Mouse (Mus musculus): ENCODE measurements at regions not wholly inside any gene's neighbourhood (a gene's known extent, or its start where the extent isn't known, plus 50 kb on each side); places are given as distances from the start of the nearest gene placed in this dataset.

DNA sequence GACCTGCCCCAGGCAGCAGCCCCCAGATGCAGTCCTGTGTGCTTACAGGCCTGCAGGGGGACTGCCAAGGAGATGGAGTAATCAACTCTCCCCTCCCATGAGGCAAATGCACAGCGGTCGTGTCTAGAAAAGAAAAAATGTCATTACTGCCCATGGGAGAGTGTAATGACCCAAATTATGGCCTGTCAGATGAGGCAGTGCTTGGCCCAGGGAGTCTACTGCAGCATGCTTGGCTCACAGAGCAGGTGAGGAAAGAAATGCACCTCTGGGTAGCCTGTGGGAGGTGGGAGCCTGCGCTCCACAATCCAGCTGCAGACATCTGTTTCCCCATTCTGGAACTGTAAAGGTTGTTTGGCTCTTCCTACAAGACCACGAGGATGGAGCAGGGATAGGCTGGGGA lies 339.8 kb upstream of the Apob start:
- no peak for ATAC-seq (replicated peaks; ENCODE audit: low read depth, poor library complexity, severe bottlenecking)

DNA sequence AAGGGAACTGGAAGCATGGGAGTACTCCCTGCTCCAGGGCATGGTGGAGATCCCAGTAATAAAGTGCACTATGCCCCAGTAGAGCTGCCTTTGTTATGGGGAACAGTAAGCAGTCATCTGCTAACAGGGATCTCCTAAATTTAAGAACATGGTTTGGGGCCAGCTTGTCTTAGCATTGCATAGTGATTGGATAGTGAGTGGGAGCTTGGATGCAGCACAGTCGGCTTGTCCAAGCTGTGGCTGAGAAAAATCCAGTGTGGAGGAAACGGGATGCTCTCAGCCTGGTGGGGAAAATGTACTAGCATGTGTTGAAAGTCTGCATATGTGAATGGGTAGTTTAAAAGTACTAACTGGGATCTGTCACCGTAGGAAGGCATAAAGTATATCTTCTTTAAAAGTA lies 326.6 kb upstream of the Apob start:
- ATAC-seq (replicated peaks; ENCODE audit: low read depth, poor library complexity, severe bottlenecking), result no peak

DNA sequence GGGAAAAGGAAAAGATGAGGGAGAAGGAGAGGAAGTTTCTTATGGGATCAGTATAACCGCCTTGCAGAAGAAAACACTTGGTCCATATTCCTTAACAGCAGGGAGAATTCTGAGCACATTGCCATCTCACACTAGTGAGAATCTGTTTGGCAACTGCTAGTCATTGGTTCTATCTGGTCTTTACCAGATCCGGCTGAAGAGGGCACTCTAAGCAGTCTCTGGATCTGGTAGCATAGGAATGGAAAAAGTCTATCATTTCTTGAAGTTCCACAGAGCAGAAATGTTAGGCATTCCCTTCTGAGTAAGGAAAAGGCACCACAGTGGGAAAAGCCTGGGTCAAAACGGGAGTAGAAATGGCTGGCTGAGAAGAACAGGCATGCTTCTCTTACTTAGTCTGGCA lies 315.4 kb upstream of the Apob start:
- ATAC-seq (replicated peaks; ENCODE audit: low read depth, poor library complexity, severe bottlenecking), result no peak

DNA sequence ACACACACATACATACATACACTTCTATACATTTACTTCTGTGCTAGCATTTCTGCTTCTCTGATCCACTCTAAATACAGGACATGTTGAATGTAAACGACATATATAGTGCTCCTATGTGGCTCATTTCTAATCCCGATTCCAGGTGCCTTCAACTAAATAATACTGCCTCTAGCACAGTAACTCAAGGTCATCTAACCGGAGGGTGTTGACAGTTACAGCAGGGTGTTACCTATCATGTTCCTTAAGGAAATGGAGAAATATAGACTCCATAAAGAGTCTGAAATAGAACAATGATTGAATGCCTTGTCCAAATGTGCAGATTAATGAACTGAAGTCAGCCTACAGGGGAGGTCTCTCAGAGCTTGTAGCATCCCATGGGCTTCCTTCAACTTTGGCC lies 307.3 kb upstream of the Apob start:
- ATAC-seq (replicated peaks; ENCODE audit: low read depth, poor library complexity, severe bottlenecking), result no peak

DNA sequence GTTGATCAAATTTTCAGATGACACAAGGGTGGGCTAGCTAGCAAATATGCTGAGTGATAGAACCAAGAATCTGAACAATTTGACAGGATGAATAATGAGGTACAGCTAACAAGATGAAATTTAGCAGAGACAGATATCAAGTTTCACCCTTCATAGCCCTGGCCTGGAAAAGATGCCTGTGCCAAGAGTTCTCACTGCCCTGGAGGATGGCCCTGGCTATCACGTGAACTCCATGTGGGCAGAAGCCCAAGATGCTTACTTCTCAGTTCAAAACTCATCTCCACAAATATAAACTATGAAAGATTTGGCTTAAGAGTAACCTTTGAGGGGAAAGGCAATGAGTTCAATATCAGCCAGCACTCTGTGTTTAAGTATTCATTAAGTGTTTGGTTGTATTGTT lies 306.9 kb upstream of the Apob start:
- no peak for ATAC-seq (replicated peaks; ENCODE audit: low read depth, poor library complexity, severe bottlenecking)

DNA sequence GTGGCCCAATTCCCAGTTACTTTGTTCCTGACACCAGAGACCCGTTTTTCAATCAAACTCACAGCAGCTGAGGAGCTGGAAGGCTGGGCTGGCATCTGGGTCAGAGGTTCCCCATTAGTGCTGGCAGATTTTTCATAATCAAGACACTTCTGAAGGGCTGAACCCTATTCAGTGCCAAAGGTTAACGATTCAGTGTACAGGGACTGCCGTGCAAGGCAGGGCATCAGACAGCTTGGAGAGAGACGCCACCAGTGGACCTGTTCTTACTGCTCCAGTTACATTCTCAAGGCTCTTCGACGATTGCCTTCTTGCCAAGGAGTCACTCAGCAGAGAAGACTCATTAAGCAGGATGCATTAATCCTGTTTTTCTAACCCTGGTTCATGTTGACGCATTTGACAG lies 285.5 kb upstream of the Apob start:
- no peak for ATAC-seq (replicated peaks; ENCODE audit: low read depth, poor library complexity, severe bottlenecking)

DNA sequence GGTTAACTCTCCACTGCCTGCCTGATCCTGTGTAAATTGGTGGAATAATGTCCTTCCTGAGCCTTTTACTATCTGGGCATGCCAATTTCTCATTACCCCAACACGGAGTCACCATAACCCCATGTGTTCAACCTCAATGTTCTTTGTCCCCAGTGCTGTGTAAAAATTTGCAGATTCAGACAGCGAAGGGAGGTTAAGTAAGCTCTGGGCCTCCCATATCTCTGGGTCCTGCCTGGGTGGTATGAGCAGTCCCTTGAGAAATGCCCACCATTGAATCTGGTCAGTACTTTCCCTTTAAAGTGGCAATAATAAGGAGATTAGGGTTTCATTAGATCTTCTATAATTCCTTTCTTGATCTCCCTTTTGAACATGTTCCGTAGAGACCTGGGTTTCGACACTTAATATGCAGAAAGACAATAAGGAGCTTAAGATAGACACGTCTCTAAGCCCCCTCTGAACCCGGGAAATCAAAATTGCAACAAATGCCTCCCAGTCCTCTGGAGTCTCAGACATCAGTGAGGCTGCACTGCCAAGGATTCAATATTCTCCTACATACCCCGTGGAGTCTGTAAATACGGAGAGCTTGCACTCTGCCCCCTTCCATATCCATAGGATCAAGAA lies 279.0 kb upstream of the Apob start:
- ATAC-seq (replicated peaks; ENCODE audit: low read depth, poor library complexity, severe bottlenecking), result no peak

DNA sequence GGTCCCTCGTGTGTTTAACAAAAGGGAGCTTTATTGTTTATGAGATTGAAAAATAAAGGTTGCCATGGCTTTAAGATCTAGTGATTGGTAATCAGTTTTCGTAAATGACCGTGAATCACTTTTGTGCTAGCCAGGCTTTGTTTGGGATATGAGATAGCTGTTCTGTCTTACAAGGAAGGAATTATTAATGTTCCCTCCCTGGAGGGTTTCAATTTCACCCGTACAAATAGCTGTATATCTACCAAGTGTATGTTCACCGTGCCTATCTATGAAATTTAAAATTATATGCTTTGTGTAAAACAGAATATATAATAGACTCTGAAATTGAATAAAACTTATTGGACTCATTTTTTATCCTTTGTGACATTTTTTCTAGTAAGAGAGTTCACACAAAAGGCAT lies 268.3 kb upstream of the Apob start:
- no peak for ATAC-seq (replicated peaks; ENCODE audit: low read depth, poor library complexity, severe bottlenecking)

DNA sequence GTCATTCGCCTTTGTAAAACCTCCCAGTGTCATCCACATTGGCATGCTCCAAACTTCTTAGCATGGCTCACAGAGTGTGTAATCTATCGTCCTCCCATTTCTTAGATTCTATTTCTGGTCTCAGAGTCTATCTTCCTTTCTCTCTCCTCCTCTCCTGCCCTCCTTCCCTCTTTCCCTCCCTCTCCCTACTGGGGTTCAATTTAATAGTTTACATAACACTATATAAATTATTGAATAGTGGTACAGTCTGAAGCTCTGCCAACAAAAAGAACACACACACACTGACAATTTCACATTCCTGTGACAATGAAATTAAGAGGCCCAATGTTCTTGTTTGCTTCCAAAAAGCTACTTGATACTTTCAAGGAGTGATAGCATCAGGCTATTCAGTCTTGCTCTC lies 267.6 kb upstream of the Apob start:
- no peak for ATAC-seq (replicated peaks; ENCODE audit: low read depth, poor library complexity, severe bottlenecking)

DNA sequence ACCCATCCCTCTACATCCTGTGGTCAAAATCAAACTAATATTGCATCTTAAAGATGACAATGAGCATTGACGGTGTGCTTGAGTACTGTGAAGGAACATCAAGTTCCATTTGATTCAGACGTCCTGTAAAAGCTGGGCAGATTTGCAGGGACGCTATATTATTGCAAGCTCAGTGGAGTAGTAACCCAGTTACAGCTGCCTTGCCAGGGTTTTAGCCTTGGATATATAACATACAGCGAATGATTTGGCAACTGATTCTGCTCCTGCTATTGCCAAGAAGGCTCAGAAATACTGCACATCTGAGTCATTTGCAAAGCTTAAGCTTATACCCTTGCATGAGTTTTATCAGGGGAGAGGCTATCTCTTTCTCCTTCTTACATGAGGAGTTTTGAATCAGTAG lies 262.4 kb upstream of the Apob start:
- ATAC-seq (replicated peaks; ENCODE audit: low read depth, poor library complexity, severe bottlenecking), result no peak

DNA sequence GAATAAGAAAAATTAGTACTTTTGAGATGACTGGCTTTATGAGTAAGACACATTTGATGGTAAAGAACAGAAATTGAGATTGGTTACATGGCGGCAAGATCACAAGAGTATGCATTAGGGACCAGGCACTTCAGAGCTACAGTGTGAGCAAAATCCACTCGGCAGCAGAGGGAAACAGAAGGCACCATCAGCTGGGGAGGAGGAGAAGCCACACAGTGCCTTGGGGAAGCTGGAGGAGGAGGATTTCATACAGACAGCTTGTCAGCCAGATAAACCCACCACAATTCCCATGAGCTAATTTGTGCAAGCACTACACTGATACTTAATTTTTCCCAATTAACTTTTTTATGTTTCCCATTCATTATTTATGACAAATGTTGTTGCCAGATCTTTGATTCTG lies 258.9 kb upstream of the Apob start:
- ATAC-seq (replicated peaks; ENCODE audit: low read depth, poor library complexity, severe bottlenecking), result no peak

DNA sequence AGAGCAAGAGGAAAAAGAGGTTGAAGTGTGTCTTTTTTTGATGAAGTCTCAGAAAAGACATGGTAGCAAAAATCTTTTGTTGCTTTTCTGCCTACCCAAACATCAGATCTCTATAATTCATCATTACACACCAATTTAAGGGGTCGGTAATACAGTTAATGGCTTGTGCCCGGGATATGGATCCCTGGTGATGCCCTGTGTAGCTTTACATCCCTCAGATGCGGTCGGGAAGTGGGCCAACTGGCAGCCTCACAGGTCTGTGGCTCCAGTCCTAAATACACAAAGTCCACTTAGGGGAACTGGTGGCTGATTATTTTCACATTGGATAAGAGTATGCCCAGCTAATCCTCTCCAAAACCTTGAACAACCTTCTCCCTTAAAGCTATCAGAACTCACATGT lies 258.4 kb upstream of the Apob start:
- no peak for ATAC-seq (replicated peaks; ENCODE audit: low read depth, poor library complexity, severe bottlenecking)

DNA sequence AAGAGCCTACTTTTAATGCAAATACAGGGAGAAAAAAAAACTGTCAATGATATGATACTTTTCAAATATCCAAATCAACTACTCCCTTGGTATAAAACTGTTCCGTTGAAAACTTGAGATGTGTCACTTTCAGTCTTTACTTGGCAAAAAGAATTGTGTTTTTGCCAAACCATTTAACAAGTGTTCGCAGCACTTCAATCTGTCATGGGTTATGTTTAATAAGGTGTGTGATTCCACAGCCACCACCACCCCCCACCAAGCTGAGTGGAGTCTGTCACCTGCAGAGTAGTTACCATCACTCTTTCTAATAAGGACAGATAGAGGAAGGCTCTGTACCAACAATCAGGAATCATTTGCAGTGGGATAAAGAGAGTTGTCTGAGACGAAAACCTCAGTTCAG lies 252.5 kb upstream of the Apob start:
- ATAC-seq (replicated peaks; ENCODE audit: low read depth, poor library complexity, severe bottlenecking), result no peak

DNA sequence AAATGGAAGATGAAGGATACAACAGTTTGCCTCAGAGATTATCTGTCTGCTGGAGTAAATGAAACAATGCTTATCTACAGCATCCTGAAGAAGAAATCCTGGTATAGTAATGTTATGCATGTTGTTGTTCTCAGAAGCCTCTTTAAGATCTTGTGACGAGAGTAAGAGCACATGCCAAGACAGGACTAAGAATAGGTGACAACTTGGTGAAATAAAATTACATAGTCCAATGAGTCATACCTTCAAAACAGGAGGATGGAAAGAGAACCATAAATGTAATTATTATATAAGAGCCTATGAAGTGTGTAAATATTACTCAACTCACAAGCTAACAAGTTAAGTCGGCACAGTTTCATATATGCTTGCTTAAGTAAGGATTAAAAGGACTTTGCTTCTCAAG lies 239.4 kb upstream of the Apob start:
- ATAC-seq (replicated peaks; ENCODE audit: low read depth, poor library complexity, severe bottlenecking), result no peak

DNA sequence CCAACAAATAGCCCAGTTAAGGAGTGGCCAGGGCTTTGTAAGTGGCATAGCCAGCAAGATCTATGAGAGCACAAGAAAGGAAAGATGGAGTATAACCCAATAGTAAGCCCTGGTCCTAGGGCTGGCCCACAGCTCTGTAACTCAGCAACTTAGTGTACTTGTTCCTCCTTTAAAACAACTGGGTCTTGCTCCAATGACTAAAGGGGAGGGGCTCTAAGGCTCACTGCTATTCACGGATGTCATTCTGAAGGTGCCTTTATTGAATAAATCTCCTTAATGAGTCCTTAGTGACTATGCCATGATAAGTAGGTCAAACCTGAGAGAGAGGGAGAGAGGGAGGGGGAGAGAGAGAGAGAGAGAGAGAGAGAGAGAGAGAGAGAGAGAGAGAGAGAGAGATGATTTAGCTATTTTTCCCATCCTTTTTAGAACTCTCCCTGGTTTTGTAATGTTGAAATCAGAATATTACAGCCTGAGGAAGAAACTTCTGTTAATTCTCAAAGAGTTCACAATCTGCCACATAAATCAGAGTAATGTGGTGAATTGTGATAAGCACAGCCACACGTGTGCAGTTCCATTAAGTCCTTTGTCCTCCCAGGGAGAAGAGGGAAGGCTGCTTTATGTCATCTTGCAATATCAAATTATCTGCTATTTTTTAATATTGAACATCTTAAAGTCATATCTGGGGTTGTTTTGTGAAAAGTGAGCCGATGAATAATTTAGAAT lies 238.7 kb upstream of the Apob start:
- ATAC-seq (replicated peaks; ENCODE audit: low read depth, poor library complexity, severe bottlenecking), result no peak

DNA sequence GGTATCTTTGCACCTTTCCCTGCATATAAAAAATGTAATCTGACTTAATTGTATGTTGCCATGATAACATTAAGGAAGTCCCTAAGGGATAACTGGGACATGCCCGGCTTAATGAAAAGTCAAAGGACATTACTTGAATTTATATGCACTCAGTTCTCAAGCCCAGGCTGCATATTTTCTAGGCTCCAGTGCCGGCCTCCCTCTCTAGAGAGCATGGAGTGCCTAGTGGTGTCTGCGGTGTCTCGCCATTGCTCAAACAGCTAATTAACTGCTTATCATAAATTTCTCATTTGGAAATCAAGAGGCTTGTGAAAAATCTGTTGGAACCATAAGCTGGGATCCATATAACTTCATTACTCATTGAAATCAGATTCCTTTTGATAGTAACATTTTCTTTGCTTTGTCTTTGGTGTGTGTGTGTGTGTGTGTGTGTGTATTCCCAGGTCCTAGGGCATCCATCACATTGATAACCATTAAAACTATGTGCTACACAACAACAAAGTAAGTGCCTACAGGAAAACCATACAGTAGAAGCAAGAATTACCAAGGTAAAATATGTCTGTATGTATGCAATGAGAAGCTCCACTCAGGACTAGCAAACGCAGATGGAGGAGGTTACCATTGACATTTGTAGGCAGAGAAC lies 238.0 kb upstream of the Apob start:
- ATAC-seq (replicated peaks; ENCODE audit: low read depth, poor library complexity, severe bottlenecking), result no peak

DNA sequence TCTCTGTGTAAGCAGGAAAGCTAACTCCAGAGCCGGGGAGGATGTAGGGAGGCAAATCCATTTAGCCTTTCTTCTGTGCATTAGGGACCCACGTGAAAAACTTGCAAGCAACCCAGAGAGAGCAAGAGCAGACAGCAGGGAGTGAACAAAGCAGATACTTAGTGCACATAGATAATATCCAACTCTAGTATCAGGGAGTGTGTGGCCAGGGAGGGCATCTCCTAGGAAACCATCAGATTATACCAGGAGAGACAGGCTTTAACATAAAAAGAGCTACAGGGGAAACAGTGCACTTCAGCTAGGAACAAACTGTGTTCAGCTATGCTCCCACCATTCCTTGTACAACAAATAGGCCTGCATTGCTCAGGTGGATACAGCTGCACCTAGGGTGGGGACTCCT lies 230.7 kb upstream of the Apob start:
- ATAC-seq (replicated peaks; ENCODE audit: low read depth, poor library complexity, severe bottlenecking), result no peak

DNA sequence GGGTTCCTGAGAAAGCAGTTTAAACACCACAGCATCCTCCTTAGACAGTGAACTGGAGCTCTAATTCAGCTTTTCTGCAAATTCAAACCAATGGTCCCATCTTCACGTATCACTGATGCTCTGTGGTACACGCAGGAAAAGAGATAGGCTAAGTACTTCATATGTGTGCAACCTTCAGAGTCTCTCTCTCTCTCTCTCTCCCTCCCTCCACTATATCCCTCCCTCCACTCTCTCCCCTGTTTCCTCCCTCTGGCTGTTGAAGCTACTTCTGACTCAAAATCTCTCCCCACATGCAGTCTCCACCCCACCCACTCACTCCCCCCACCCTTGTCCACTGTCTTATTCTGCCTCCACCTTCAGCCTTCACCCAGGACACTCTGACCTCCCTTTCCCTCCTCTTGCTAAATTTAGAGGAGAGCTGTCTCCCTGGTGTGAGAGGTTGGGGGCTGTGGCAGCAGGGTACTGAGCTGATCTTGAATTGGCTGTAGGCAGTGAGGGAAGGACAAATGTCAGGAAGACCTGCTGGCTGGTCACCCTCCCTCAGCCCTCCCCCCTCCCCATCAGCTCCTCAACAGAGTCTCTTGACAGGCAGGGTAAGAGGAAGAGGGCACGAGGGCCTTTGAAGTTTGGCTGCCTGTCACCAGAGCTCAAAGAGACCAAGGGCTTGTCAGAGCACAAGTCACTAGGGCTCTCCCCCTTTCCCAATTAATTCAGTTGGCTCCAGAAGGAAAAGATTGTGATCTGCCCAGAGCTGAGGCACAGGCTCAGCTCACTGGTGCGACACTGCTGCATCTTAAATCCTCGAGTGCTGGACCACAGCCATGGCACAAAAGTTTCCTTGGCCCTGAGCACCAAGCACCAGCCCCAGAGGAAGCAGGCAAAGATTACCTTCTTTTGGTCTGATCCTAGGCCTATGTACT lies 227.9 kb upstream of the Apob start:
- ATAC-seq (replicated peaks; ENCODE audit: low read depth, poor library complexity, severe bottlenecking), result no peak

DNA sequence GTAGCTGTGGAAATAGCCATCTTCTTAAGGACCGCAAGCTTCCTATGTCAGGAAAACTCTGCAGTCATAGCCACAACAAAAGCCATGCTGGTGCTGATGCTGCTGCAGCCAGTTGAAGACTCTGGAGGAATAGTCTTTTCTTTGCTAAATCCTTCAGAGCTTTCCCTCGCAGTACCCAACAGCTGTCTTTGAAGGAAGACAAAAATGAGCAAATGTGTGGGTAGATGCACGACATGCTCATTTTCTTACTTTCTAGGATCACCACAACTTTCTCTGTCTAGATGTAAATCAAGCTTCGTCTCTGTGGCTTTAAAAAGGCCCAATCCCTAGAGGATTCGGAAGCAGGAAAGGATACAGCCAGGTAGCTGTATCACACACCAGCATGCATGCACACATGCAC lies 222.6 kb upstream of the Apob start:
- ATAC-seq (replicated peaks; ENCODE audit: low read depth, poor library complexity, severe bottlenecking), result no peak

DNA sequence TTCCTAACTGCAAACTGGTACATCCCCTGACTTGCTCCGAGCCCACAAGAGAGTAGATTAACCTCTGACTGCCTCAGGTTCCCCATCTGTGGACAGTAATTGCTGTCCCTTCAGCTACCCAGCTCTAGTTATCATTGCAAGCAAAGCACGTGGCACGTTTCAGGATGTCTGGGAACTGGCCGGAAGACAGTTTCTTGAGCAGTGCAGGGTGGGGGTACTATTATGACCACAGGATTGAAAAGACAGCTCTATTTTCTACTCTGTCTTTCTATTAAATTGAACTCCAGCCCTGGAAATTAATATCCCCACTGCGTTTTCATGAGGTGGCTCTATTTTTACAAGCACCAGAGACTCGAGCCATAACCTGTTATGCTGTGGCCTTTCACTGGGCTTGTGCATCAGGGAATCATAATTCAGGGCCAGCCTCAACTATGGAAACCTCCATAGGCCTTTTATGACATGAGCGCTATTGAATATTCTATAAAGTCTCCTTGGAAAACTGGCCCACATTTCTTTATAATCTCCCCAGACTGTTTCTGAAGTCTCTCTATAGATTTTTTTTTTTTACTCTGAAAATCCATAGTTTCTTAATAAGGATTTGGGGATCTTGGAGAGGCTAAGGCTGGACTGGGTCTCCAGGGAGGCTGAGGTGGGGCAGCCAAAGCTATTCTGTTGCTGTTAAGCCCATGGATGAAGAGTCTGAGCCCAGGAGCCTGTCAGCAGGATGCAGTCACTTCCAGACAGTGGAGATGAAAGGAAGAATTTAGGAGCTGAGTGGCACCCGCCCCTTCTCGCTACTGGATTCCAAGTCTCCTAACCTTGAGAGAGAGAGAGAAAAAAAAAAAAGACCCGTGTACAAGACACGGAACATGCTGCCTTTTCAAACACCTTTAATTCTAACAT lies 212.4 kb upstream of the Apob start:
- ATAC-seq (replicated peaks; ENCODE audit: low read depth, poor library complexity, severe bottlenecking), result no peak

Measured in common myeloid progenitor, adult 5-6 weeks (primary cell).